Mouse (Mus musculus) erythroblast, embryonic 14.5 days (primary cell): Measurements from ENCODE around the gene Ptpn13. TPM values are rescaled to one million over a fixed set of nuclear protein-coding genes. Genes with fewer than 3 reads are reported as not detected.

ENCODE experiments used
- H3K27me3 ChIP-seq: 2 replicates; pipeline ENCODE4 v1.6.1; 2012; ENCODE audit warnings: inconsistent platforms; ENCODE audit not compliant: control insufficient read depth
- H3K36me3 ChIP-seq: 2 replicates; pipeline ENCODE4 v1.6.1; 2012; ENCODE audit warnings: mild to moderate bottlenecking, inconsistent platforms; ENCODE audit not compliant: control insufficient read depth
- H3K4me1 ChIP-seq: 2 replicates; pipeline ENCODE4 v1.6.1; 2012; ENCODE audit warnings: inconsistent platforms; ENCODE audit not compliant: control insufficient read depth
- H3K4me3 ChIP-seq: replicated peaks from 2 replicates; pipeline ENCODE3; 2012; ENCODE audit warnings: moderate library complexity, mild to moderate bottlenecking, inconsistent platforms
- H3K9me3 ChIP-seq: 2 replicates; pipeline ENCODE4 v1.6.1; 2012; ENCODE audit warnings: low read length, inconsistent platforms, mixed read lengths; ENCODE audit not compliant: control insufficient read depth
- GATA1 ChIP-seq: IDR thresholded peaks from 2 replicates; pipeline ENCODE4 v1.6.1; 2012; ENCODE audit warnings: low read length, inconsistent platforms, mixed read lengths
- TAL1 ChIP-seq: IDR thresholded peaks from 3 replicates; pipeline ENCODE4 v1.6.1; 2012; ENCODE audit warnings: low read length, inconsistent platforms, mixed read lengths
- polyA plus RNA-seq: library from polyadenylated mRNA; stranded (reverse); fragments of >175 nt; gene quantifications from 2 replicates; pipeline ENCODE4 v1.2.3, GENCODE M21; 2012

The Ptpn13 gene
- polyA plus RNA-seq, 1 experiment, result 0.01 TPM

DNA sequence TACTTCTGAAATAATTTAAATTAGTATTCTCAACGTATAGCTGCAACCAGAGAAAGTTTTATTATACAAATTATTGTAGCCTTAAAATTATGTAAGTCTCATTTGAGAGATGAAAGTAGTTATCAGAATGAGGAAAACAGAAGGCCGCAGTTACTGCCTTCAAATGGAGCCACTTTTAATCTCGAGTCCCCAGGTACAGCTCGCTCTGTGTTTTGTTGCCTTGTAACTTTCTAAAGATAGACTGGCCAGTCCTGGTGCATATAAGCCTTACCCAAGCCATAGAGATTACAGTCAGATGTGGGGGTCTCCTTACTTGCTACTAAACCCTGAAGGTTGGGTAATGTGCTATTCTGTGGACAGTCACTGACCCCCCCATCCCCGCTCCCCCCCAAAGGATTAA, 66.8 kb downstream of the Ptpn13 start:
- peaks cover 7% of the 10 kb centered on the region for H3K4me1 ChIP-seq
- H3K27me3 ChIP-seq, result no peaks in the 10 kb centered on the region
- H3K9me3 ChIP-seq, result no peaks in the 10 kb centered on the region
- TF ChIP-seq GATA1 (no peak), TAL1 (no peak)
- no peak overlapping the region for H3K4me3 ChIP-seq
- H3K36me3 ChIP-seq, result no peaks in the 10 kb centered on the region

DNA sequence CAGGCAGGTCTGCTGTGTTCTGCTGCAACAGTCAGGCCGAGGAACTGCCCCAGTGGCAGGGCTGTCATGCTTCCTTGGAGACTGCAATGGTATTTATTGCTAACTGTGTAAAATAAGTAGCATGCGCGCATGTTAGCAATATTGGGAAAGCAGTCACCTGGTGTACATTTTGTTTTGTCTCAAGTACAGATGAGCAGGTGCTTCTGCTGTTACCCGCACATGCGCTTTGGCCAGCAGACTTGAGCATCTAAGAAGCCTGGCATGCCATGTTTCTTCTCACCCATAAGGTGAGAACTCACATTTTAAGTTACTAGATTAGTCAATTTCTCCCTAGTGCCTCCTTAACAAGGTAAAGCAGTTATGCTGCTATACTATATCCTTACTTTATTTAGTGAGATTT, 72.1 kb downstream of the Ptpn13 start:
- Histone ChIP-seq H3K9me3 (no peaks in the 10 kb centered on the region), H3K27me3 (no peaks in the 10 kb centered on the region), H3K4me3 (no peak overlapping the region), H3K36me3 (no peaks in the 10 kb centered on the region), H3K4me1 (peaks cover 6% of the 10 kb centered on the region)
- TF ChIP-seq GATA1, result no peak
- TF ChIP-seq TAL1, result no peak

DNA sequence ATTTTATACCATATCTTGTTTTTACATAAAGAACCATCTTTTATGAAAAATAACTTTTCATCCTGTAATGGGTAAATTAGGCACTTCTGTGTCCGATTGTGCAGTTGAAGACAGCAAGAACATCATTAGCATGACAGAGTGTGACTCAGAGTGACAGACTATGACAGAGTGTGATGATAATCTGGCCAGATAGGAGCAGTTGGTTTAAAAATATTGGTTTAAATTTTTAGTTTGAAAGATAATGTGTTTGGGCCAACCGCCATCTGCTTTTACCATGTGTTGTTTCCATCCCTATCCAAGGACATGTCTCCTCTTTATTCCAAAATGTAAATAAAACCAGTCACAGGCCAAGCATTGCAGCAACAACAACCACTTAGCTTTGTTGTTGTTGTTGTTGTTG, 72.5 kb downstream of the Ptpn13 start:
- no peak for TF ChIP-seq TAL1
- no peak for TF ChIP-seq GATA1
- Histone ChIP-seq H3K4me3 (no peak overlapping the region), H3K27me3 (no peaks in the 10 kb centered on the region), H3K9me3 (no peaks in the 10 kb centered on the region), H3K36me3 (no peaks in the 10 kb centered on the region), H3K4me1 (peaks cover 6% of the 10 kb centered on the region)

DNA sequence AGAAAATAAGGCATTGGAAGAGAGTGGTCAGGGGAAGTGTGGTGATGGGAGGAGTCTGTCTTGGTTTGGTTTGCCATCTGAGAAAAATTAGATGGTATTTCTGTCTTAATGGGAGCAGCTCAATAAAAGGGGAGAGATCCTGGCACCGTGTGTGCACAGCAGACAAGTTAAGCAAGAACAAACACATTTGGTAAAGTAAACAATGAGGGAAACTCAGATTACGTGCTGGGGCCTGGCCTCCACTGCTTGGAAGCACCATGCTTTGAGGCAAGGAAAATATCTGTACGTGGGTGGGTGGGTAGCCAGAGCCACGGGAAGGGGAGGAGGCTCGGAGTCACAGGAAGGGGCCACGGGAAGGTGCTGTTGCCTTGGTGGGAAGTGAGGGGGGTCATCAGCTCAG, 74.3 kb downstream of the Ptpn13 start:
- Histone ChIP-seq H3K4me1 (peaks cover 6% of the 10 kb centered on the region), H3K27me3 (no peaks in the 10 kb centered on the region), H3K9me3 (no peaks in the 10 kb centered on the region), H3K36me3 (no peaks in the 10 kb centered on the region), H3K4me3 (no peak overlapping the region)
- TF ChIP-seq TAL1 (no peak), GATA1 (no peak)

DNA sequence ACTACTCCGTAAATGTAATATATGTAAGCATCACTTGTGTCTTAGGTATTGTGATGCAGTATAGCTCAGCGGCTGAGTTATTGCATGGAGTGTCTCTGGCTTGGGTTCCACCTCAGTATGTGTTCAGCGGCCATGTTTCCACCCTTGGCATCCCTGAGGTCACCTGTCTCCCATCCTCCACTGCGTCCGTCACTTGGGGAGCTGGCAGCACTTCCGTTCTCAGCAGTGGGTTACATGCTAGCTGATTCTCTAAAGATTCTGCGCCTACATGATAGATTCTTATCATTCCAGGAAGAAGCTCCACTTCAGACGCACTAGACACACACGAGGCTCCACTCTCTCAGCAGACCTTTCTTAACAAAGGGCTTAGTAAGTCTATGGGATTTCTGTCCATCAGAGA, 76.1 kb downstream of the Ptpn13 start:
- Histone ChIP-seq H3K4me1 (peaks cover 6% of the 10 kb centered on the region), H3K9me3 (no peaks in the 10 kb centered on the region), H3K36me3 (no peaks in the 10 kb centered on the region), H3K27me3 (no peaks in the 10 kb centered on the region), H3K4me3 (no peak overlapping the region)
- no peak for TF ChIP-seq TAL1
- no peak for TF ChIP-seq GATA1

DNA sequence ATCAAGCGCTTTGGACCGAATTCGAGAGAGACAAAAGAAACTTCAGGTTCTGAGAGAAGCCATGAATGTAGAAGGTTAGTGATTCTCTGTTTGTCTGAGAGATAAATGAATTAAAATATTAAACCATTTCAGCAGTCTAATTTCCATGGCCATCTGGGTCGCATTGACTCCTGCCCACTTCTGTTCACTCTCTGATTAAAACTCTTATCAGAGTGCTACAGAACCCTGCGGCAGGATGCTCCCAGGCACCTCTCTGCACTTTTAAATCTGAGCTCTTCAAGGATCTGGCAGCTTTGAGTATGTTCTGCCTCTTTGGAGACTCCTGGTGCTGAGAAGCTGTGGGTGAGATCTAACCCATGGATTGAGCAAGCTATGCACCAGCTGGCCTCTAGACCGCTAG, 76.8 kb downstream of the Ptpn13 start:
- no peaks in the 10 kb centered on the region for H3K27me3 ChIP-seq
- H3K9me3 ChIP-seq, result no peaks in the 10 kb centered on the region
- H3K36me3 ChIP-seq, result no peaks in the 10 kb centered on the region
- H3K4me3 ChIP-seq, result no peak overlapping the region
- TF ChIP-seq GATA1 (no peak), TAL1 (no peak)
- peaks cover 6% of the 10 kb centered on the region for H3K4me1 ChIP-seq

DNA sequence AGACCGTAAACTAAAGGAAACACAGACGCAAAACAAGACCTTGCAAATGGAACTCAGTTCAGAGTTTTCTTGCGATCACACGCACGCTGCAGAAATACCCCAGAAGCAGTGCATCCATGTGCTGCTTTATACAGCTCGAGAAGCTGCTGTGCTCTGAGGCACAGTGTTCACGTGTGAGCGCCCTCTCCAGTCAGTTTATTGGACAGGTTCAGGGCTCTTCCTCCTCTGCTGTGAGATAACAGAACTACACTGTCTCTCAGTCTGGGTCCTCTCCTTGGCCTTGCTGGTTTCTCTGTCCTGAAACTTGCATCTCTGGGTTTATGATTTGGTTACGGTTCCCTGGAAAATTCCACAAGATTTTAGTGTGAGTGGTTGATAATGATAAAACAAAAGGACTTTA, 88.2 kb downstream of the Ptpn13 start:
- H3K27me3 ChIP-seq, result no peaks in the 10 kb centered on the region
- no peaks in the 10 kb centered on the region for H3K9me3 ChIP-seq
- TF ChIP-seq GATA1 (no peak), TAL1 (no peak)
- no peak overlapping the region for H3K4me3 ChIP-seq
- no peaks in the 10 kb centered on the region for H3K36me3 ChIP-seq
- H3K4me1 ChIP-seq, result no peaks in the 10 kb centered on the region

DNA sequence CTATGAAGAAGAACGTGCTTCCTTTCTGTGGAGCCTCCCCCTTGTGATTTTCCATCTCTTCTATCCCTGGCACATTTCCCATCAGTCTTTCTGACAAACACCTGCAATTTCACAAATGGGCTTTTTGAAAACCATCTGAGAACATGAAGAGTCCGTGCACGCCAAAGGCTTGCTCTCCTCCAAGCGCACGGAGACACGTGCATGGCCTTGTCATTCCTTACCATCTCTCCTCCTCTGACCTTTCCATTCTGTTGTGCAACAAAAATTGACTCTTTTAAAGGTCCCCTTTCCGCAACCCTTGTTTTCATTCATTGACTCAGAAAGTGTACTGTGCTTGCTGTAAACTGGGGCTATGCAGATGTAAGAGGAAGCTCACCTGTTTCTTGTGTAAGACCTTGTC, 89.4 kb downstream of the Ptpn13 start:
- no peak for TF ChIP-seq GATA1
- TF ChIP-seq TAL1, result no peak
- H3K4me1 ChIP-seq, result no peaks in the 10 kb centered on the region
- H3K27me3 ChIP-seq, result no peaks in the 10 kb centered on the region
- H3K4me3 ChIP-seq, result no peak overlapping the region
- no peaks in the 10 kb centered on the region for H3K9me3 ChIP-seq
- no peaks in the 10 kb centered on the region for H3K36me3 ChIP-seq

DNA sequence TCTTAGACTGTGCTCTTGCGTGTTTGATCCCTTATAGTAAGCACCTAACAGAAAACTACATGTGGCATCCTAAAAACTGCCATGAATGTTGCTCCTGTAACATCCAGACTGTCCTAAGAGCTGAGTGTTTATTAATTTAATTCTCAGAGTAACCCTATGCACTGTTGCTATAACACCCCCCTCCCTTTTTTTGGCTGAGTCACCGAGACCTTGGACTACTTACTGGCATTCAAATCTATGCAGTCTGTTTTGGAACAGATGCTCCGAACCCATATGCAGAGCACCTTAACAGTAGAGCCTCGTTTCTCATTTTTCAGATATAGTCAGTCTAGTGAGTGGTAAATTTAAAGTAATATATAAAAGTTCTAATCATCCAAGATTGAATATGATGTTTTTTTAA, 90.9 kb downstream of the Ptpn13 start:
- Histone ChIP-seq H3K27me3 (no peaks in the 10 kb centered on the region), H3K9me3 (no peaks in the 10 kb centered on the region), H3K4me1 (no peaks in the 10 kb centered on the region), H3K4me3 (no peak overlapping the region), H3K36me3 (no peaks in the 10 kb centered on the region)
- TF ChIP-seq TAL1, result no peak
- no peak for TF ChIP-seq GATA1

DNA sequence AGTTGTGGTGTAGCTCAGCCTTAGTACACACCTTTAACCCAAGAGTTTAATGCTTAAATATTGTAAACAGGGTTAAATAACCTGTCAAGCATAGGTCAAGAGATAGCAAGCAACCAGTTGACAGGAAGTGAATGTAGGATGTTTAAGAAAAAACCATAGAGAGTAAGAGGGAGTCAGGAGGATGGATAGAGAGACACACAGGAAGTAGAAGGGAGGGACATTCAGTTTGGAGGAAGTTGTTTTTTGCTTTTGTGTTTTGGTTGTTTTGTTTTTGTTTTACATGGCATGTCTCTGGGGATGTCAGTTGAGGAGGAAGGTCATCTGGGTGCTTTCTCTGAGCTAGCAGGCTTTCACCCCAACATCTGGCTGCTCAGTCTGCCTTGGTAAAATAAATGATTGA, 91.6 kb downstream of the Ptpn13 start:
- no peaks in the 10 kb centered on the region for H3K9me3 ChIP-seq
- no peaks in the 10 kb centered on the region for H3K27me3 ChIP-seq
- no peak overlapping the region for H3K4me3 ChIP-seq
- no peak for TF ChIP-seq GATA1
- no peak for TF ChIP-seq TAL1
- H3K4me1 ChIP-seq, result no peaks in the 10 kb centered on the region
- H3K36me3 ChIP-seq, result no peaks in the 10 kb centered on the region
